Mouse (Mus musculus) stomach, embryonic 15.5 days (tissue): ENCODE data around the gene Inca1. TPM values are rescaled to one million over a fixed set of nuclear protein-coding genes. Genes with fewer than 3 reads are reported as not detected.

Experiments
- ATAC-seq: fragments of 200-750 bp; cut with Nextera tagmentation; 2 replicates; pipeline ENCODE4 v1.8.0; 2017; ENCODE audit warnings: low read depth, moderate number of reproducible peaks, moderate TSS enrichment; ENCODE audit not compliant: insufficient read depth, low FRiP score
- H3K27ac ChIP-seq: fragments of 300-500 bp; sonication (generic); 2 replicates; pipeline ENCODE4 v1.5.1; 2015; ENCODE audit warnings: mild to moderate bottlenecking, inconsistent platforms
- H3K27me3 ChIP-seq: fragments of 300-500 bp; sonication (generic); replicated peaks from 2 replicates; pipeline ENCODE4 v1.6.1; 2015; ENCODE audit warnings: inconsistent platforms
- H3K36me3 ChIP-seq: fragments of 300-500 bp; sonication (generic); 2 replicates; pipeline ENCODE4 v1.6.1; 2015; ENCODE audit warnings: inconsistent platforms
- H3K4me1 ChIP-seq: fragments of 300-500 bp; sonication (generic); 2 replicates; pipeline ENCODE4 v1.6.1; 2015; ENCODE audit warnings: inconsistent platforms
- H3K4me2 ChIP-seq: fragments of 300-500 bp; sonication (generic); 2 replicates; pipeline ENCODE4 v1.6.1; 2015; ENCODE audit warnings: mild to moderate bottlenecking, inconsistent platforms
- H3K4me3 ChIP-seq: fragments of 300-500 bp; sonication (generic); replicated peaks from 2 replicates; pipeline ENCODE4 v1.5.1; 2015; ENCODE audit warnings: inconsistent platforms
- H3K9ac ChIP-seq: fragments of 300-500 bp; sonication (generic); 2 replicates; pipeline ENCODE4 v1.6.1; 2015; ENCODE audit warnings: inconsistent platforms
- H3K9me3 ChIP-seq: fragments of 300-500 bp; sonication (generic); 2 replicates; pipeline ENCODE4 v1.6.1; 2016; ENCODE audit warnings: inconsistent platforms
- whole genome bisulfite sequencing: fragments of 180-500 bp; shearing (Covaris S2); methylation state at CpG from one replicate; pipeline ENCODE4 v1.1.7; 2015; 5-methylcytosine and 5-hydroxymethylcytosine counted together
- polyA plus RNA-seq: library from polyadenylated mRNA; unstranded; fragments of >200 nt; fragmentation: Nextera tagmentation; extraction: Ambion mirVana; gene quantifications from 2 replicates; pipeline ENCODE4 v1.2.1, GENCODE M21; 2015

Gene Inca1
- polyA plus RNA-seq: 1.1 and 1.4 TPM in 2 replicates

DNA sequence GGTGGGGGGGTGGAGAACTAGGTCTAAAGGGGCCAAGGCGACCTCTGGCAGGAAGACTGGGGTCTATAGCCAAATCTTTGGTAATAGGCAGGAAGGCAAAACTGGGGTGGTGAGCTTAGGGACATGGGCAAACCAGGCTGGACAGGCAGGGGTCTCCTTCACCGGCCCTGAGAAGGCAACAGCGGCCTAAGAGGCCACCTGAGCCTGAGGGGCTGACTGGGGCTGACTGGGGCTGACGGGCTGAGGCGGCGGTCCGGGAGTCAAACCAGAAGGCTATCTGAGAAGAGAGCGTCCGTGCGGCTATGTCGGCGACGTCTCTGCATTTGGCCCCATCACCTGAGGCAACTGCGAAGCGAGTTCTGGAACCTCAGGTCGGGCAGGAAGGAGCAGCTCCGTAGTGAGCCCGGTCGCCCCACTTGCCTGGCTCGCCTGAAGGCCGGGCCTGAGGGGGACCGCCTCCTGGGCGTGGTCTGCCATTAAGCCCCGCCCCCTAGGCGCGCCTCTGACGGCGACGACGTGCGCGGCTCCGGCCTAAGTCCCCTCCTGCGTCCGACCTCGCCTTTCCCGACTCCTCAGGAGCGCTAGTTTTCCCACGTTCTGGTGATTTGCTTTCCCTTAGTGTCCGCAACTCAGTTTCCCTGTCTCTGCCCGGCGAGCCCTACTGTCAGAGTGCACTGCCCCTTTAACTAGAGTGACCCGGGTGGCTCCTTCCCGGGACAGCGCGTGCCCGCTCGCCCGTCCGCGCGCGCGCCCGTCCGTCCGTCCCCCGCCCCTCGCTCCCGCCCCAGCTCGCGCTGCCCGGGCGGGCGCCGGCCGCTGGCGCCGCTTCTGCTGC, at the start of gene Inca1, which contains the start of gene Kif1c:
Inca1 (minus strand) TSS at position 434 of the 835 bp plus-strand sequence.
Kif1c (plus strand) TSS at position 827 of the 835 bp plus-strand sequence.
- Histone ChIP-seq H3K4me2 (peak within 1 kb of the TSS; percentile 80), H3K27me3 (no peaks in the 10 kb centered on the region), H3K9ac (peak within 1 kb of the TSS; percentile 88), H3K27ac (peak within 1 kb of the TSS; percentile 94), H3K4me1 (peaks cover 19% of the 10 kb centered on the region), H3K36me3 (peaks cover 13% of the 10 kb centered on the region), H3K9me3 (no peaks in the 10 kb centered on the region), H3K4me3 (peak within 1 kb of the TSS; percentile 85)
- WGBS: 1% methylated on average over 57 of the region's 69 CpGs
- ATAC-seq: peak; percentile 95

DNA sequence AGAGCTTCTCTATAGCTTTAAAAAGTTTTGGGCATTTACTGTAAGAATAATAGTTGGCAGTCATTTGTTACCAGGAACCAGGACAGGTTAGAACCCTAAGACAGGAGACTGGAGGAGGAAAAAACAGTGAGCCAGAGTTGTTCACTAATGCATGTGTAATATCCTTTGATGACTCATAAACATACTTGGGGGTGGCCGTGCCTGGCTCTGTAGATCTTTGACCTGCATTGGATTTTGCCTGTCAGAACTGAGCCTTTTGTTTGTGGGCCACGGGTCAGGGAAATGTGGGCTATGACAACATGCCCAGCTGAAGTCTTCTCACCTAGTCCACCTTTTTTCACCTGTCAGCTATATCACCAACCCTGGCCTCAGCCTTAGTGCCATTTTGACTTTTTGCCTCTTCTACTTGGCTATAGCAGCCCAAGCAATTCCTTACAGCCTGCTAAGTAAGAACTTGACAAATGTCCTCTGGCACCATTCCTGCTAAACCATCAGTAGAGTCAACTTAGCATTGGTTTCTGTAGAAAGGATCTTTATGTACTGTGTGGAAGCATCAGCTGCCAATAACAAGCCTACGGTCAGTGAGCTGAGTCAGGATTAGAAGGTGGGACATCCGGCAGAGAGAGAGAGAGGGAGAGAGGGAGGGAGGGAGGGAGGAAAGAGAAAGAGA, 48.1 kb upstream of the Inca1 start:
- Histone ChIP-seq H3K27ac (no peak overlapping the region), H3K27me3 (no peaks in the 10 kb centered on the region), H3K4me2 (no peak overlapping the region), H3K9ac (no peak overlapping the region), H3K4me3 (no peak overlapping the region), H3K36me3 (no peaks in the 10 kb centered on the region), H3K4me1 (no peaks in the 10 kb centered on the region), H3K9me3 (no peaks in the 10 kb centered on the region)
- ATAC-seq: no peak
- WGBS: 68% methylated on average over 4 of the region's 4 CpGs

DNA sequence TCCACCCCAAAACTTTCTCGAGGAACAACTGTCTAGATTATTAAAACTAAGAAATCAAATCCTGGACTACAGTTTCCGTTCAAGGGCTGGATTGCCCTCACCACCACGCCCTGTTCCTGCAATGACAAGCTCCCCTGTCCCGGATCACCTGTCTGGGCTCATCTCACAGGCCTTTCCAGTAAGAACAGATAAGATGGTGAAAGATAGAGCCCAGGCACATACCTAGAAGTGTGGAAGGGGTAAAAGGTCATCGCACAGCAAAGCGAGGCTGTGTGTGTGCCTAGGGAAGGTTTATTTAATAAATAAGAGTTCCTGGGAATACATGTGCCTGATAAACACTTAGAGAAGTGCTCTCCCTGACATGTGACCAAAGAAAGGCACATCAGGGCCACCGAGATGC, 45.7 kb upstream of the Inca1 start:
- ATAC-seq: no peak
- H3K36me3 ChIP-seq: no peaks in the 10 kb centered on the region
- H3K9ac ChIP-seq: no peak overlapping the region
- no peak overlapping the region for H3K4me3 ChIP-seq
- no peaks in the 10 kb centered on the region for H3K4me1 ChIP-seq
- 71% methylated on average over 7 of the region's 7 CpGs for WGBS
- no peaks in the 10 kb centered on the region for H3K9me3 ChIP-seq
- no peaks in the 10 kb centered on the region for H3K27me3 ChIP-seq
- no peak overlapping the region for H3K27ac ChIP-seq
- no peak overlapping the region for H3K4me2 ChIP-seq

DNA sequence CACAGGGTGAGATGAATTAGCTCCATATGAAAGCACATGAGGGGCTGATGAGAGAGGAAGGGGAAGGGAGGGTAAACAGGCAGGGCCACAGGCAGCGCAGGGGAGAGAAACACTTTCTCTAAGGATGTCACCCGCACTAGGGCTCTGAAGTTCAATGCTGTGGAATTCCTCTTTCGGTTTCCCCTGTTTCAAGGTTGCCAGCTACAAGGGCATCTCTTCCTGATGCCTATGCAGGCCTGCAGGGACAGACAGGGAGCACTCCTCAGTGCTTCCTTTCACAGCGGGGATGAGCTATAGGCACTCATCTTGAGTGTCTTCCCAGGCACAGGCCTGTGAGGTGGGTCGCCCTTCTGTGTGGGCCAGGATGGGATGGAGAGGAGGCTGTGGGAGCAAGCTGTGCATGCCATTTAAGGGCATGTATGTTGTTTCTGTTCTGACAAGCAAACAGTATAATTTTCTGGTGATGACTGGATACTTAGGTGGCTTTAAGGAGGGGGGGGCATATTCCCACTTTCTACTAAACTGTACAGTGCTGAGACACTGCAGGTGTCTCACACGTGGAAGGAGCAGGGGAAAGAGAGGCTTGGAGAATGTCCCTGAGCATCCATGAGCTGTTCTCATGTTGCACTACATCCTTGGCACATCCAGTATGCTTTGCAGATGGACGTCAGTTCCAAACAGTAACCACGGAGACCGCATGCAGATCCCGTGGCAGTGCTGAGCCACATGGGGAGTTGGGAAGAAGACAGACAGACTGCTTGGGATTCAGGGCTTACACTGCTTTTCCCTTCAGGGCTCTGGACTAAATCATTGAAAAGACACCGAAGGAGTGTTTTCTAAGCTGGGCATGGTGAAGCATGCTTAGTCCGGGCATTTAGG, 42.9 kb upstream of the Inca1 start:
- H3K27me3 ChIP-seq: no peaks in the 10 kb centered on the region
- no peak overlapping the region for H3K27ac ChIP-seq
- no peaks in the 10 kb centered on the region for H3K36me3 ChIP-seq
- 76% methylated on average over 12 of the region's 12 CpGs for WGBS
- H3K4me1 ChIP-seq: no peaks in the 10 kb centered on the region
- H3K9me3 ChIP-seq: no peaks in the 10 kb centered on the region
- H3K4me2 ChIP-seq: no peak overlapping the region
- no peak for ATAC-seq
- H3K9ac ChIP-seq: no peak overlapping the region
- no peak overlapping the region for H3K4me3 ChIP-seq

DNA sequence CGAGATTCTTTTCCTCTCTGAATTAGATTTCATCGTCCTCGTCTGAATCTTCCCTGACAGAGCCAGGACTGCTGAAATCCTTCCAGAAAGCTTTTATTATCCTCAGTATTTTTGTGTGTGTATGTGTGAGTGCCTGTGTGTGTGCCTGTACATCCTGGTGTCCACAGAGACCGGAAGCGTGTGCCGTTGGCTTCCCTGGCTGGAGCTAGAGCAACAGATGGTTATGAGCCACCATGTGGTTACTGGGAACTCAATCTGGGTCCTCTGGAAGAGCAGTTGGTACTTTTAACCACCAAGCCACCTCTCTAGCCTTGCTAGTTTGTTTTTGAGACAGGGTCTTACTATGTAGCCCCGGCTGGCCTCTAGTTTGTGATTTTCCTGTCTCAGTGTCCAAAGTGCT, 42.2 kb upstream of the Inca1 start:
- Histone ChIP-seq H3K4me3 (no peak overlapping the region), H3K4me1 (no peaks in the 10 kb centered on the region), H3K9me3 (no peaks in the 10 kb centered on the region), H3K36me3 (no peaks in the 10 kb centered on the region), H3K27me3 (no peaks in the 10 kb centered on the region), H3K9ac (no peak overlapping the region), H3K4me2 (no peak overlapping the region), H3K27ac (no peak overlapping the region)
- 83% methylated on average over 7 of the region's 7 CpGs for WGBS
- no peak for ATAC-seq

DNA sequence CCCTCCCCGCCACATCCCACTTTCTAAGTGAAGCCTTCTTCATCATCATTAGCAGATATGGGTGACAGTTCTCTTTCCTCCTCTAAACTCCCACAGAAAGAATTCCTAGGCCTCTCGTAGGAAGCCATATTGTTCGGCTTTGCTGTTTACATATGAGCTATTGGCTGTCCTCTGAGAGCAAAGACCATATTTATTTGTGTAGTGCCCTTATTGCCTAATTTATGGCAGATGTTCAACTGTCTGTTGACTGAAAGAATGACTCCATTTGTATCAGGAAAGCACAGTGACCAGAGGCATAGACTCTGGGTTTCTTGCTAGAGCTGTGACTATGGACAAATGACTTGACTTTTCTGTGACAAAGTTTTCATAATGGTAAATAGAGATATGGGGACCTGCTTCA, 41.6 kb upstream of the Inca1 start:
- ATAC-seq: no peak
- H3K36me3 ChIP-seq: no peaks in the 10 kb centered on the region
- no peak overlapping the region for H3K4me3 ChIP-seq
- no peak overlapping the region for H3K9ac ChIP-seq
- WGBS: 75% methylated on average over 3 of the region's 3 CpGs
- no peaks in the 10 kb centered on the region for H3K9me3 ChIP-seq
- no peaks in the 10 kb centered on the region for H3K4me1 ChIP-seq
- H3K27ac ChIP-seq: no peak overlapping the region
- no peak overlapping the region for H3K4me2 ChIP-seq
- H3K27me3 ChIP-seq: no peaks in the 10 kb centered on the region

DNA sequence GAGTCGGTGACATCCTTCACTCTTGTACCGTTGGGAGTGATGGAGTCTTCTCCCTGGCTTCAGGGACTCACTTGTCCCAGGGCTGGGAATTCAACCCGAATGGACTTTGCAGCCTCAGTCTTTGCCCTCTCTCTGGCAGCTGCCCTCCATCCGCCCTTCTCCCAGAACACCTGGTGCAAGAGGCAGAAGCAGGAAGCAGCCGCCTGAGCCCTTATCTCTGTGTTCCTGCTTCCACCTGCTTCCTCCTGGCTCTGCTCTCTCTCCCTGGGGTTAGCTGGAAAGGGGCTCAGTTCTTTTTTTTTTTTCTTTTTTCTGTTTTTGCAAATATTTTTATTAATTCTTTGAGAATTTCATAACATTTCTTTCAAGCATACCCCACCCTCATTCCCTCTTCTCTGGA, 37.8 kb upstream of the Inca1 start:
- Histone ChIP-seq H3K27me3 (no peaks in the 10 kb centered on the region), H3K4me3 (no peak overlapping the region), H3K4me2 (no peak overlapping the region), H3K36me3 (no peaks in the 10 kb centered on the region), H3K9ac (no peak overlapping the region), H3K9me3 (no peaks in the 10 kb centered on the region), H3K4me1 (no peaks in the 10 kb centered on the region), H3K27ac (no peak overlapping the region)
- 46% methylated on average over 5 of the region's 5 CpGs for WGBS
- ATAC-seq: no peak; the same call in 1 of the 2 replicates

DNA sequence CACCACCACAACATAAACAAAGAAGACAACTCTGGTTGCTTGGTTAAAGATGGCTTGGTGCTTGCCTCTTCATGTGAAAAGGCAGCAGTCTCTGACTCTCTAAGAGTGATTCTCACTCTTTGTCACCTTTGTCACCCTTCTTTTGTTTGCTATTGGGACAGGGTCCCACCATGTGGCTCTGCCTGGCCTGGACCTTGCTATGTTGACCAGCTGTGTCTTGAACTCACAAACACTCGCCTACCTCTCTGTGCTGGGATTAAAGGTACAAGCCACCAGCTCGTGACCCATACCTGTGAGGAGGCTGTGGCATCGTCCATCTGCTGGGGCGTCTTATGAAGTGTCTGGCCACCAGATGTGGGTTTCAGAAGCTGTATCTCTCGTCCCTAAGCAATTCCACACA, 33.3 kb upstream of the Inca1 start:
- H3K36me3 ChIP-seq: no peaks in the 10 kb centered on the region
- H3K27me3 ChIP-seq: no peaks in the 10 kb centered on the region
- H3K27ac ChIP-seq: no peak overlapping the region
- H3K4me3 ChIP-seq: no peak overlapping the region
- no peaks in the 10 kb centered on the region for H3K9me3 ChIP-seq
- 62% methylated on average over 5 of the region's 5 CpGs for WGBS
- no peak overlapping the region for H3K4me2 ChIP-seq
- H3K4me1 ChIP-seq: no peaks in the 10 kb centered on the region
- ATAC-seq: no peak
- H3K9ac ChIP-seq: no peak overlapping the region

DNA sequence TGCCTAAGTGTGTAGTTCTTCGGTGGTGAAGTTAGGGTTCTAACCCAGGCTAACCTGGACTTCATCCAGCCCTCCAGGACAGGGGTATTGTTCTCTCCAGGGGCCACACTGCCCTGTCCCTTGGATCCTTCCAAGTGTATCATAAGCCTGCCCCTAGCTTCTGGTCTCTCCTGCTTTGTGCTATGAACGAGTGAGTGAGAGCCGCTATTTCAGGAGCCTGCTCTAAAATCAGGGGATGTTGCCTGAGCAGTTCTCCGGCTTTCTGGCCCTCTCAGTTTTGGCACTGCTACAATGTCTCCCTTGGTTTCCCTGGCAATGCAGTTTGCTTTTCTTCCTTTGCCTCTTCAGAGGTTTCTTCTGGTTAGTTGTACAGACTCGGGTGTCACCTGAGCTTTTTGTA, 31.2 kb upstream of the Inca1 start:
- H3K9ac ChIP-seq: no peak overlapping the region
- H3K27ac ChIP-seq: no peak overlapping the region
- H3K4me2 ChIP-seq: no peak overlapping the region
- no peaks in the 10 kb centered on the region for H3K4me1 ChIP-seq
- WGBS: 71% methylated on average over 5 of the region's 5 CpGs
- no peaks in the 10 kb centered on the region for H3K27me3 ChIP-seq
- peaks cover 18% of the 10 kb centered on the region for H3K36me3 ChIP-seq
- H3K9me3 ChIP-seq: no peaks in the 10 kb centered on the region
- H3K4me3 ChIP-seq: no peak overlapping the region
- no peak for ATAC-seq

DNA sequence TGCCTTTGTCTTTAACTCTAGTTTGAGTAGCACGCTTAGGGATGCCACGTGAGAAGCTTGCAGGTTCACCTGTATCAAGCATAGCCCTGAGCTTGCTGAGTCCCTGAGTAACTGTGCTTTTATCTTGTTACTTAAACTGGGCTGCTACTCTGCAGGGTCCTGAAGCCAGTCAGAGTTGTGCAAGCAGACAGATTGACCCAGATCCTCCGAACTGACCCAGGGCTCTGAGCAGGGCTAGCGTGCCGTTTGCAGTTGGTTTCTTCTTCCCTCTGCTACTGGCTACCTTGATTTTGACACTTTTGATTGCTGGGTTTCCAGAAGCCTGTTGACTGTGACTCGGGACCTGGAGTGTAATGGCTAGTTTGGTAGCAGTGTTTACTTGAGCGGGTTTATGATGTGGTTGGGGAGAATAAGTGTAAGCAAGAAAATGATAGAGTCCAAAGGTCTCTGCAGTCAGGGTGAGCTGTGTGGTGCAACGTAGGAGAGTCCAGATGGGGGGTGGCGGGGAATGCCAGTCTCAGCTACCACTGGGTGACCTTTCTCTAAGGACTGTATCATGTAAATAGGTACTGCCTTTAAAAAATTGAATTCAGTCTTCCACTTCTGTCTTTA, 30.6 kb upstream of the Inca1 start:
- Histone ChIP-seq H3K9me3 (no peaks in the 10 kb centered on the region), H3K4me1 (no peaks in the 10 kb centered on the region), H3K27ac (no peak overlapping the region), H3K4me3 (no peak overlapping the region), H3K9ac (no peak overlapping the region), H3K27me3 (no peaks in the 10 kb centered on the region), H3K4me2 (no peak overlapping the region), H3K36me3 (peaks cover 24% of the 10 kb centered on the region)
- 72% methylated on average over 9 of the region's 9 CpGs for WGBS
- ATAC-seq: 0 out of 2 replicates have a peak, but pooled peaks have one; percentile 54

DNA sequence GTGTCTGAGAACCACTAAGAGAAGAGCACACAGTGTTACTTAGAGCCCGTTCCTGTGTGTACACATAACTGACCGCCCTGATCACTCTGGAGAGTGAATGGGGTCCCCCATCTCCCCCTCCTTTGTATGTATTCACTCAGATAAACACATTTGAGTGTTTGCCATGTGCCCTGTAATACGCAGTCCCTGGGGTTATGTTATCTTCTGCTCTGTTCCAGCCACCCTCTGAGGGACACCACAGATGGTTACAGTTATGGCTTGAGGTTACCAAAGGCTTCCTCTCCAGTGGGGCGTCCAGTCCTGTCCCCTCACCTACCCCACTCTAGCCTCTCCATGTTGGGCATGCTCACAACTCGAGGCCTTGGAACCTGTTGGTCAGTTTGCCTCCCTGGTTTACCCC, 27.4 kb upstream of the Inca1 start:
- no peak overlapping the region for H3K27ac ChIP-seq

More for the DNA sequence above, 27.4 kb upstream of the Inca1 start:
- no peaks in the 10 kb centered on the region for H3K9me3 ChIP-seq
- H3K36me3 ChIP-seq: peaks cover 47% of the 10 kb centered on the region
- no peaks in the 10 kb centered on the region for H3K27me3 ChIP-seq
- H3K4me3 ChIP-seq: no peak overlapping the region
- WGBS: 75% methylated on average over 5 of the region's 5 CpGs
- H3K4me2 ChIP-seq: no peak overlapping the region
- no peaks in the 10 kb centered on the region for H3K4me1 ChIP-seq
- no peak overlapping the region for H3K9ac ChIP-seq
- ATAC-seq: no peak
